29 mouse cellular contexts compared by ENCODE assay signal in the genomic region with DNA sequence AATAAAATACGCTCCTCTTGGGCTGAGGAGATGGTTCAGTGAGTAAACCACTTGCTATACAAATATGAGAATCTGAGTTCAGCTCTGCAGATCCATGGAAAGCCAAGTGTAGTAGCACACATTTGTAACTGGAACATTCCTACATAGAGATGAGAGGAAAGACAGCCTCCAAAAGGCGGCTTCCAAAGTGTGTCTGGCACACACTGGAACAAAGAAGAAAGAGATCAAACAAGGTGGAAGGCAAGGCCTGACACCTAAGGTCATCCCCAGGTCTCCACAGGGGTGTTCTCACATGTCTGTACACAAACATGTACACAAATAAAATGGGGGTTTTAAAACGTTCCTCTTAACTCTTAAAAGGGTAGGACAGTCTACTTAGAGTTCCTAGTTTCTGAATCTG.
DNase-seq lines count a peak whose midpoint lies in the region; ATAC-seq and TF ChIP-seq lines count a peak whose summit lies in the region.
"Had no signal": no experiment of that assay in that cellular context is flagged by ENCODE, and none has a peak within 500 bp of the region (broad histone marks: within the 10 kb centered on the region; RNA-seq: fewer than 3 reads in every experiment).

No protein-coding gene starts in this region.

- peak overlapping the region; percentile 25; the same call in 1 of the 2 replicates for H3K27ac ChIP-seq in layer of hippocampus, adult 2 months
- peak overlapping the region; percentile 2; the same call in 1 of the 2 replicates for H3K27ac ChIP-seq in thymus, adult 2 months (ENCODE audit: control insufficient read depth, insufficient read depth, low read length)
- 0 out of 2 replicates have a peak overlapping the region, but pooled peaks have one; percentile 14 for H3K27ac ChIP-seq in liver, embryonic 16.5 days (ENCODE audit: low read length)
- H3K27ac ChIP-seq: embryonic facial prominence, embryonic 12.5 days; forebrain, embryonic 15.5 days; hindbrain, embryonic 14.5 days; limb, embryonic 13.5 days; liver, embryonic 14.5 days; midbrain, embryonic 12.5 days; neural tube, embryonic 12.5 days had no signal

- 42% methylated on average over 3 of the region's 3 CpGs for WGBS in thymus, adult 2 months
- 29% methylated on average over 3 of the region's 3 CpGs for WGBS in liver, embryonic 16.5 days (ENCODE audit: insufficient replicate concordance)

- H3K36me3 ChIP-seq in thymus, adult 2 months (ENCODE audit: control insufficient read depth, insufficient read depth, low read length): peaks cover 9% of the 10 kb centered on the region
- H3K36me3 ChIP-seq in liver, embryonic 16.5 days (ENCODE audit: control insufficient read depth, insufficient read depth): no peaks in the 10 kb centered on the region
- H3K36me3 ChIP-seq: embryonic facial prominence, embryonic 12.5 days; limb, embryonic 13.5 days; neural tube, embryonic 12.5 days had no signal

- no peak overlapping the region for H3K4me3 ChIP-seq in layer of hippocampus, adult 2 months
- no peak overlapping the region for H3K4me3 ChIP-seq in thymus, adult 2 months (ENCODE audit: control insufficient read depth, insufficient read depth, low read length)
- no peak overlapping the region for H3K4me3 ChIP-seq in liver, embryonic 16.5 days (ENCODE audit: low read depth, low read length)
- H3K4me3 ChIP-seq: embryonic facial prominence, embryonic 12.5 days; forebrain, embryonic 15.5 days; limb, embryonic 13.5 days; midbrain, embryonic 12.5 days; myocyte; neural tube, embryonic 12.5 days had no signal

- H3K4me2 ChIP-seq in liver, embryonic 16.5 days (ENCODE audit: low read depth, low read length): no peak overlapping the region
- H3K4me2 ChIP-seq: embryonic facial prominence, embryonic 12.5 days; forebrain, embryonic 15.5 days; heart, embryonic 11.5 days; hindbrain, embryonic 14.5 days; limb, embryonic 13.5 days; midbrain, embryonic 12.5 days; neural tube, embryonic 12.5 days had no signal

- no peak overlapping the region for H3K9ac ChIP-seq in liver, embryonic 16.5 days (ENCODE audit: low read depth, low read length)
- H3K9ac ChIP-seq: embryonic facial prominence, embryonic 12.5 days; forebrain, embryonic 15.5 days; hindbrain, embryonic 14.5 days; limb, embryonic 13.5 days; liver, embryonic 14.5 days; midbrain, embryonic 12.5 days; neural tube, embryonic 12.5 days had no signal

- no peaks in the 10 kb centered on the region for H3K27me3 ChIP-seq in thymus, adult 2 months (ENCODE audit: control insufficient read depth, insufficient read depth, low read length)
- no peaks in the 10 kb centered on the region for H3K27me3 ChIP-seq in liver, embryonic 16.5 days (ENCODE audit: control insufficient read depth, insufficient read depth, low read depth, low read length)
- H3K27me3 ChIP-seq: embryonic facial prominence, embryonic 12.5 days; forebrain, embryonic 15.5 days; limb, embryonic 13.5 days; midbrain, embryonic 12.5 days; neural tube, embryonic 12.5 days had no signal

- DNase-seq in layer of hippocampus, adult 2 months (ENCODE audit: low spot score in 2 of 2): no peak
- DNase-seq in layer of hippocampus, postnatal 10 days (ENCODE audit: low spot score in 2 of 2): no peak
- DNase-seq in thymus, adult 2 months: no peak
- DNase-seq in thymus, postnatal 0 days (ENCODE audit: low spot score): no peak
- DNase-seq in ovary, postnatal 10 days (ENCODE audit: low spot score): no peak
- no peak for DNase-seq in lung, postnatal 36 days
- DNase-seq: adrenal gland, adult 8-10 months; cerebellum, adult 11-12 months; cerebellum, adult 9-11 months; embryo, embryonic 11 days; gastrocnemius, postnatal 25 days; heart, adult 18-20 months; heart, postnatal 4 days; kidney, adult 11 months; kidney, postnatal 25 days; retina, postnatal 1 day; spleen, adult 18-20 months had no signal

- no peaks in the 10 kb centered on the region for H3K9me3 ChIP-seq in liver, embryonic 16.5 days (replicated peaks; ENCODE audit: control insufficient read depth, low read length)
- H3K9me3 ChIP-seq: embryonic facial prominence, embryonic 12.5 days; forebrain, embryonic 15.5 days; limb, embryonic 13.5 days; midbrain, embryonic 12.5 days; neural tube, embryonic 12.5 days had no signal

- no peak for ATAC-seq in liver, embryonic 16.5 days (ENCODE audit: low read depth)
- ATAC-seq: forebrain, embryonic 15.5 days; inflammation-experienced regulatory T-cells, adult 6 months; lung, postnatal 0 days had no signal

- peaks cover 17% of the 10 kb centered on the region for H3K4me1 ChIP-seq in thymus, adult 2 months (replicated peaks; ENCODE audit: control insufficient read depth, insufficient read depth, low read length)
- no peaks in the 10 kb centered on the region for H3K4me1 ChIP-seq in liver, embryonic 16.5 days (ENCODE audit: control insufficient read depth, low read depth, low read length)

- TF ChIP-seq POLR2A in thymus, adult 2 months (IDR thresholded peaks at IDR 0.05; ENCODE audit: control insufficient read depth, extremely low read depth, insufficient read depth, low read length, poor library complexity): no peak

- TF ChIP-seq CTCF in layer of hippocampus, adult 2 months (conservative IDR thresholded peaks at IDR 0.05): no peak
- TF ChIP-seq CTCF in thymus, adult 2 months (IDR thresholded peaks at IDR 0.05; ENCODE audit: borderline replicate concordance, control insufficient read depth, extremely low read depth, insufficient read depth, low read length, poor library complexity): no peak
